Mouse (Mus musculus): ENCODE measurements around the gene Nrm. TPM values are rescaled to one million over a fixed set of nuclear protein-coding genes. Genes with fewer than 3 reads are reported as not detected.

The Nrm gene
- polyA plus RNA-seq, 1 experiment from 2014 or later, result 55.5 TPM

DNA sequence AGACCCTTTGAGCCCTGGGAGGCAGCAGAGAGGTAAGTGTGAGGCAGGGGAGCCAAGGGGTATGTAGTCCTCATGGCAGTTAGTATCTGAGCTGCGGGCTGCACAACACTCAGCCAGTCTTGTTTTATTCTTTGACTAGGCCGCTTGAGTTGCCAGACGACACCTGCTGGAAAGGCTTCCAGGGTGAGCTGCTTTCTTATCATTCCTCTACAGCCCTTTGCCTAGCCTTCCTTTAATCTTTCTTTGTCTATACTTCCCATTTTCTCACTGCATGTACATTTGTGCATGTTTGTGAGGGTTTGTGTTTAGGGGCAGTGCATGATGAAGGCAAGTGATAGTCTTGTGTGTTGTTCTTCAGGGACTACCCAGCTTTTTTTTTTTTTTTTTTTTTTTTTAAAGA lies 10.1 kb upstream of the Nrm start:
- Histone ChIP-seq H3K9me3 (no peaks in the 10 kb centered on the region), H3K27ac (no peak overlapping the region), H3K36me3 (peaks cover 88% of the 10 kb centered on the region), H3K4me2 (no peak overlapping the region), H3K4me1 (no peaks in the 10 kb centered on the region), H3K9ac (no peak overlapping the region), H3K4me3 (no peak overlapping the region), H3K27me3 (no peaks in the 10 kb centered on the region)
- WGBS, result 97% methylated on average over 3 of the region's 3 CpGs
- no peak for ATAC-seq (ENCODE audit: insufficient number of reproducible peaks, low FRiP score, low TSS enrichment, low read depth)

DNA sequence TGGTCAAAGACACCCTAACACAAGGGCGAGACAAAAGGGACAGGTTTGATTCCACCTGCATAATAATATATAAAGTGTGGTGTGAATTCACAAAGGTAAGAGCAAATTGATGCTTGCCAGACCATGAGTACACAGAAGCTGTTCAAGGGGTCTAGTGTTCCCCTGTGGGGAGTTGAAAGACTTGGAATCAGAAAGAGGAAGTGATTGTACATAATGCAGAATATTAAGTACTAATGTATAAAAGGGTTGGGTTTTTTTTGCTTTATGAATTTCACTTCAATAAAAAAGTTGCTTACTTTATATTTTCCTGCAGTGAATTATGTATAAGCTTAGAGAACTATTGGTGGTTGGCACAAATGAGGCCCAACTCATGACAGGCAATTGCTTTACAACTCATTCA lies 1.7 kb upstream of the Nrm start:
- 91% methylated on average over 1 of the region's 1 CpGs for WGBS
- peaks cover 10% of the 10 kb centered on the region; the same call in 1 of the 2 replicates for H3K4me1 ChIP-seq
- H3K4me3 ChIP-seq, result no peak overlapping the region
- H3K9ac ChIP-seq, result no peak overlapping the region
- H3K27me3 ChIP-seq, result no peaks in the 10 kb centered on the region
- H3K4me2 ChIP-seq, result no peak overlapping the region
- H3K9me3 ChIP-seq, result no peaks in the 10 kb centered on the region
- H3K36me3 ChIP-seq, result peaks cover 38% of the 10 kb centered on the region
- no peak overlapping the region for H3K27ac ChIP-seq
- ATAC-seq (ENCODE audit: insufficient number of reproducible peaks, low FRiP score, low TSS enrichment, low read depth), result no peak

DNA sequence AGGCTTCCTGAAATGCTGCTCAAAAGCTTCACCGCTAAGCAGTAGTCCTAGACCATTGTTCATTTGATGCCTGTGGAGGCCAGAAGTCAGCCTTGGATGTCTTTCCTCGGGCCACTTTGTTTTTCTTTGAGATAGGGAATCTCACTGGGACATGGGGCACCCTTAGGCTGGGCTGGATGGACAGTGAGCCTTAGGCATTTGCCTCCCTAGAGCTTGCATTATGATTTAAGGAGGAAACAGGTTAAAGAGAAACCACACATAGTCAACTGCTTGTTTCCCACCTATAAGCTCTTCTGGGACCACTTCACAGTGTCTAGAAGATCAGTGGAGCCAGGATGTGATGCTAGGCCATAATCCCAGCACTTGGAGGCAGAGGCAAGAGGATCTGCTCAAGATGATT lies 1.3 kb upstream of the Nrm start:
- WGBS, result 73% methylated on average over 2 of the region's 2 CpGs
- H3K4me1 ChIP-seq, result peaks cover 14% of the 10 kb centered on the region
- no peaks in the 10 kb centered on the region for H3K27me3 ChIP-seq
- no peak overlapping the region for H3K4me3 ChIP-seq
- H3K4me2 ChIP-seq, result no peak overlapping the region
- H3K36me3 ChIP-seq, result peaks cover 34% of the 10 kb centered on the region
- H3K27ac ChIP-seq, result no peak overlapping the region
- no peak for ATAC-seq (ENCODE audit: insufficient number of reproducible peaks, low FRiP score, low TSS enrichment, low read depth)
- H3K9me3 ChIP-seq, result no peaks in the 10 kb centered on the region
- no peak overlapping the region for H3K9ac ChIP-seq

DNA sequence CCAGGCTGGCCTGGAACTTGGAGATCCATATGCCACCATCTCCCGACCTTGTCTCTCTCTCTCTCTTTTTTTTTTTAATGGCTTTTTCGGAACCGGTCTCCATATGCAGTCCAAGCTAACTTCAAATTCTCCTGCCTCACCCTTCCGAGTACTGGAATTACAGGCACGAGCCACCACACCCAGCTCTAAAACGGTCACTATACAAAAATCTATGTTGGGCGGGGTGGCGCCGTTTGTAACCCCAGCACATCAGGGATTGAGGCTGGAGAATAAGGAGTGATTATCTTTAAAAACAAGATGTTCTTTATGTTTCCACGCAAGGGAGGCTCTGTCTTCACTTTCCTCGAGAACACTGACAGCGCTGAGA lies 304 bp upstream of the Nrm start:
- 4% methylated on average over 12 of the region's 12 CpGs for WGBS
- ATAC-seq (ENCODE audit: insufficient number of reproducible peaks, low FRiP score, low TSS enrichment, low read depth), result 0 out of 2 replicates have a peak, but pooled peaks have one; percentile 8
- no peaks in the 10 kb centered on the region for H3K9me3 ChIP-seq

DNA sequence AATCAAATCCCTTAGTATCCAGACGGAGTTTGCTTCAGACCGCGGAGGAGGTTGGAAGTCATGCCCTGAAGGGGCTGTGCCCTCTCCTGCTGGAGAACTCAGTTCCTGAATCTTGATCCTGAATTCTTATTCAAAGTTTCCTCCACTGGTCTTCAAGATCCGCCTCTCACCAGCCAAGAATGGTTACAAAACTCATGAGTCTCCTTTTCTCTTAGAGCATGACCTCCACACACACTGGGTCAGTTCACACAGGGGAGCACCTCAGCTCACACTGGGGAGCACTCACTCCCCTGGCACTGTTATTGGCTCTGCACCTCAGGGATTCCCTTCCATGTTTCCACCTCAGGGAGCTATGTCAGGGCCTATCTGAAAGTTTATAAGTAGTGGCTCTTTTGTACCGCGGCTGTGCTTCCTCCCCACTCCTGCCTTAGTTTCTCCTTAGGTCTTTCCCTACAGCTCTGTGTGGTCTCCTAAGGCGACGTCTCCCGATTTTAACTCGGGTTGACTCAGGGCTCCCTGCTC lies 3.8 kb downstream of the Nrm start:
- H3K4me3 ChIP-seq, result peak overlapping the region; percentile 69
- no peak for ATAC-seq (ENCODE audit: insufficient number of reproducible peaks, low FRiP score, low TSS enrichment, low read depth)
- H3K4me1 ChIP-seq, result peaks cover 51% of the 10 kb centered on the region
- H3K4me2 ChIP-seq, result peak overlapping the region; percentile 92
- peak overlapping the region; percentile 97 for H3K27ac ChIP-seq
- no peaks in the 10 kb centered on the region for H3K9me3 ChIP-seq
- no peaks in the 10 kb centered on the region for H3K27me3 ChIP-seq
- H3K36me3 ChIP-seq, result 0 out of 2 replicates have a peak, but pooled peaks cover 3% of the 10 kb centered on the region
- WGBS, result 25% methylated on average over 10 of the region's 10 CpGs
- peak overlapping the region; percentile 65 for H3K9ac ChIP-seq

More for the DNA sequence above, 304 bp upstream of the Nrm start:
- Histone ChIP-seq H3K36me3 (peaks cover 30% of the 10 kb centered on the region), H3K4me2 (peak overlapping the region; percentile 61), H3K4me1 (peaks cover 19% of the 10 kb centered on the region), H3K27me3 (no peaks in the 10 kb centered on the region), H3K9ac (peak overlapping the region; percentile 76; the same call in 1 of the 2 replicates), H3K4me3 (peak overlapping the region; percentile 69), H3K27ac (peak overlapping the region; percentile 97)

DNA sequence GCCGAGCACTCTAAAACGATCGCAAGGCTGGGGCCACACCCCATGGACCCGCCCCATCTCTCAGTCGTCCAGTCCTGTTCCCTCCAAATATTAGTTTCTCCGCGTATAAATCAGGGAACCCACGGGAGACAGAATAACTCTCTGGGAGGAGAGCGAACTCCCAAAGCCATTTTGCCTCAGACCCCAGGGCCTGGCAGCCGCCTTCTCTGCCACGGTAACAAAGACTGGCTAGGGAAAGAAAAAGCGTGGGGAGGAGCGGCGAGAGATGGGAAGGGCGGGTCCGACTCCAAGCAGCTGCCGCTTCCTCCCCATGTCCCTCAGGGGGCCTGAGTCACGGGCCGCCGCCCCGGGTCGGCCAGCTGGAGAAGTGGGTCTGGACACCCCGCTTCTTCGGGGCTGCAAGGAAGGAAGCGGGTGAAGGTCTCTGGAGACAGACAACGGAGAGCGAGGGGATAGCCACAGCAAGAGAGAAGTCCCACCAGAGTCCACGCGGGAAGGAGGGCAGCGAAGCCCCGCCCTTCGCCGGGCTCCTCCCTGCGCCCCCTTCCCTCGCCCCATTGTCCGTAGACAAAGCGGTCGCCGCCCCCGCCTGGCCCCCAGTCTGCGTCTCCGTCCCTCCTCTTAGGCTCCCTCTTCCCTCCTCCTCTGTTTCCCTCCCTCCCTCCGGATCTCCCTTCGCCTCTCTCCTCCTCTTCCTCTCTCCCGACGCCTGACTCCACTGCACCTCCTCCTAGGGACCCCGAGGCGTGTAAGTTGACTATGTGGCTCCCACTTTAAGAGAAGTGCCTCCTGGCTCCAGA lies 4.6 kb downstream of the Nrm start, which contains the start of gene Ppp1r18:
TSS of gene Ppp1r18 (plus strand) at position 113 of the 800 bp plus-strand sequence.
- Histone ChIP-seq H3K27me3 (no peaks in the 10 kb centered on the region), H3K9me3 (no peaks in the 10 kb centered on the region), H3K4me1 (peaks cover 59% of the 10 kb centered on the region), H3K9ac (peak within 1 kb of the TSS; percentile 65), H3K4me2 (peak within 1 kb of the TSS; percentile 92), H3K27ac (peak within 1 kb of the TSS; percentile 97), H3K36me3 (0 out of 2 replicates have a peak, but pooled peaks cover 3% of the 10 kb centered on the region), H3K4me3 (peak within 1 kb of the TSS; percentile 69)
- ATAC-seq (ENCODE audit: insufficient number of reproducible peaks, low FRiP score, low TSS enrichment, low read depth), result peak; percentile 75
- WGBS, result under 1% methylated on average over 40 of the region's 48 CpGs

DNA sequence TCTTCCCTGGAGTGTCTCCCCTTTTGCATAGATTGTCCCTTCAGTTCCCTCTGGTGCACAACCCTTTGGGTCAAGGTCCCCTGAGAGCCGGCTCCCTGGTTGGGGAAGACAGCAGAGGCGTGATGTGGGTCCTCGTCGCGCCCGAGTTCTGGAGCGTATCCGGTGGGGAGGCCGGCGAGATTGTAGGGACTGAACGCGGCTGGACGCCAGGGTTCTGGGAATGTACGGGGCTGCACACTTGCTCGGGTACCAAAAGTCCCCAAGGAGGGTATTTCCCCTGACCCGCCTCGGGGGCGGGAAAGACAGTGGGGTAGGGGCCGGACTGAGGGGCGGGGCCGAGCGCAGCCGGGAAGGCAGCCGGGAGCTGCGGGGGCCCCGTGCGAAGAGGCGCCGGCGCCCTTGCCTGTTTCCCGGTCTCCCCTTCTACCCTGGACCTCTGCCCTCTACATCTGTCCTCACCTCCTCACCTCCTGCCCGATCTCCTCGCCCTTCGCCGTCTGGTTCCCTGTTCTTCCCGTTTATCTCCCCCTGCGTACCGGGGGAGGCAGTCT lies 5.2 kb downstream of the Nrm start:
- Histone ChIP-seq H3K27me3 (no peaks in the 10 kb centered on the region), H3K36me3 (peaks cover 7% of the 10 kb centered on the region; the same call in 1 of the 2 replicates), H3K4me3 (peak overlapping the region; percentile 69), H3K27ac (peak overlapping the region; percentile 97), H3K9ac (peak overlapping the region; percentile 65), H3K9me3 (no peaks in the 10 kb centered on the region), H3K4me1 (peaks cover 57% of the 10 kb centered on the region), H3K4me2 (peak overlapping the region; percentile 92)
- ATAC-seq (ENCODE audit: insufficient number of reproducible peaks, low FRiP score, low TSS enrichment, low read depth), result peak; percentile 61
- WGBS, result under 1% methylated on average over 23 of the region's 38 CpGs

DNA sequence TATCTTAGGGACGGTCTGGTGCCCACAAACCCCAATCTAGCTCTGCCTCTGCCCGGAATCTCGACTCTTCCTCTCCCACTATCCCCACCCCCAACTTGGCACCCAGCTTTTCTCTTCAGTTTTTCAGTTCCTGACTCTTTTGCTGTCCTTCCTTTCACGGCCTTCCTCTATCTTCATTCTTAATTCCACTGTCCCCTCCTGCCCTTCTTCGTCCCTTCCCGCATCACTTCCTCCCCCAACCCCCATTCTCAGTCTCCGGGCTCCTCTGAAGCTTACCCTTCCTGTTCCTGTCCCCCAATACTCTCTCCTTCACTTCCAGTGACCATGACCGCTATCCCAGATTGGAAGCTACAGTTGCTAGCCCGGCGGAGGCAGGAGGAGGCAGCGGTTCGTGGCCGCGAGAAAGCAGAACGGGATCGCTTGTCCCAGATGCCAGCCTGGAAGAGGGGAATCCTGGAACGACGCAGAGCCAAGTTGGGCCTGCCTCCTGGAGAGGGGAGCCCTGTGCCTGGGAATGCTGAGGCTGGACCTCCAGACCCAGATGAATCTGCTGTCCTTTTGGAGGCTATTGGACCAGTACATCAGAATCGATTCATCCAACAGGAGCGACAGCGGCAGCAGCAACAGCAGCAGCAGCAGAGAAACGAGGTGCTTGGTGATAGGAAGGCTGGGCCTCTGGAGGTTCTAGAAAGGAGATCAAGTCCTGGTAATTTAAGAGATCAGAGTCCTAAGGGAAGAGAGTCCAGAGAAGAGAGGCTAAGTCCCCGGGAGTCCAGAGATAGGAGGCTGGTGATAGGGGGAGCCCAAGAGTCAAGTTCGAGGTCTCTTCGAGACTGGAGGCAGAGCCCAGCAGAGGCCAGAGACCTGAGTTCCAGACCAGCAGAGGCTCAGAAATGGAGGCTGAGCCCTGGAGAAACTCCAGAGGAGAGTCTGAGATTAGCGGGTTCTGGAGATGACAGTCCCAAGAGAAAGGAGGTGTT lies 6.1 kb downstream of the Nrm start:
- Histone ChIP-seq H3K27ac (peak overlapping the region; percentile 97), H3K27me3 (no peaks in the 10 kb centered on the region), H3K4me2 (peak overlapping the region; percentile 92), H3K36me3 (peaks cover 8% of the 10 kb centered on the region; the same call in 1 of the 2 replicates), H3K9ac (peak overlapping the region; percentile 65), H3K4me3 (peak overlapping the region; percentile 69), H3K9me3 (no peaks in the 10 kb centered on the region), H3K4me1 (peaks cover 55% of the 10 kb centered on the region)
- no peak for ATAC-seq (ENCODE audit: insufficient number of reproducible peaks, low FRiP score, low TSS enrichment, low read depth)
- 9% methylated on average over 26 of the region's 26 CpGs for WGBS

DNA sequence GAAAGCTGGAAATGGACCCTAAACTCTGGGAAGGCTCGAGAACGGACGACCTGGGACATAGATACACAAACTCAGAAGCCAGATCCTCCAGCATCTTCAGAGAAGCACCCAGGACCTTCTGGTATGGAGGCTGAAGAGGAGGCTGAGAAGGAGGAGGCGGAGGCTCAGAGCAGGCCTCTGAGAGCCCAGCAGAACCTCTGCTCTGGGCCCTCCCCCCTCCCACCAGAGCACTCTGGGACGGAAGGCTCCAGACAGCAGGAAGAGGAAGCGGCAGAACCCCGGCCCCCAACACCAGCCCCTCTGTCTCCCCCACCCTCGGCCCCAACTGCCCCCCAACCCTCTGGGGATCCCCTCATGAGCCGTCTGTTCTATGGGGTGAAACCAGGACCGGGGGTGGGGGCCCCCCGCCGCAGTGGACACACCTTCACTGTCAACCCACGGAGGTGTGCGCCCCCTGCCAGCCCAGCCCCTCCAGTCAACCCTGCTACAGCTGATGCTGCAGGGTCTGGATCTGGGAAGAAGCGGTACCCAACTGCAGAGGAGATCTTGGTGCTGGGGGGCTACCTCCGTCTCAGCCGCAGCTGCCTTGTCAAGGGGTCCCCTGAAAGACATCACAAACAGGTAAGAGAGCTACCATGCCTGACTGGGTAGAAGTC lies 7.2 kb downstream of the Nrm start:
- Histone ChIP-seq H3K9me3 (no peaks in the 10 kb centered on the region), H3K27ac (peak overlapping the region; percentile 97), H3K4me2 (peak overlapping the region; percentile 92), H3K27me3 (no peaks in the 10 kb centered on the region), H3K36me3 (peaks cover 10% of the 10 kb centered on the region), H3K4me1 (peaks cover 59% of the 10 kb centered on the region), H3K4me3 (peak overlapping the region; percentile 69), H3K9ac (peak overlapping the region; percentile 65)
- ATAC-seq (ENCODE audit: insufficient number of reproducible peaks, low FRiP score, low TSS enrichment, low read depth), result no peak
- WGBS, result 23% methylated on average over 16 of the region's 17 CpGs

DNA sequence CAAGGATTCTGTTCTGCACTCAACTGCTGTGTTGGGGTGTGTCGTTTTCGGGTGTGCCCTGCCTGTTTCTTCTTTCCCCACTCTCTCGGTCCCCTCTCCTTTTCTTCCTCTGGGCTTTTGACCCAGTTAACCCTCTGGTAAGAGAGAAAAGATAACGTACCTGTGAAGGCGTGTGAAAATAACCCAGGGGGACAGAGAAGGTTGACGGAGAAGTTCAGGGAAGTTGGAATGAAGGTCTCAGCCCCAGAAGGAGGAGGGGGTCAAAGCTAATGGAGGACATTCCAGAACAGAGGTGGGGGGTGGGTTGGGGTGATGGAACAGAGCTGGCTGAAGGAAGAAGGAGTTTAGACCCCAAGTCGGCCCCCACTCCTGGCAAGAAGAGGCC lies 7.8 kb downstream of the Nrm start:
- Histone ChIP-seq H3K4me2 (peak overlapping the region; percentile 92), H3K27ac (peak overlapping the region; percentile 97), H3K9ac (peak overlapping the region; percentile 65), H3K9me3 (no peaks in the 10 kb centered on the region), H3K36me3 (peaks cover 8% of the 10 kb centered on the region), H3K27me3 (no peaks in the 10 kb centered on the region), H3K4me1 (peaks cover 64% of the 10 kb centered on the region), H3K4me3 (peak overlapping the region; percentile 69)
- ATAC-seq (ENCODE audit: insufficient number of reproducible peaks, low FRiP score, low TSS enrichment, low read depth), result no peak
- WGBS, result 3% methylated on average over 7 of the region's 7 CpGs

Measured in limb, embryonic 15.5 days (tissue).